Mouse (Mus musculus) kidney, embryonic 15.5 days (tissue): ENCODE data around the gene Itga11. TPM values are rescaled to one million over a fixed set of nuclear protein-coding genes. Genes with fewer than 3 reads are reported as not detected.
A peak's percentile ranks its signal among the peaks of the same experiment; 100 is the strongest.
"Not testable (repeated sequence)": the region's sequence is repeated elsewhere in the genome, so short reads cannot be mapped to it uniquely, and the experiment has no call there.

Source experiments
- ATAC-seq: fragments of 200-750 bp; cut with Nextera tagmentation; replicated peaks from 2 replicates; pipeline ENCODE4 v1.8.0; 2017; ENCODE audit warnings: moderate TSS enrichment; ENCODE audit not compliant: low FRiP score
- H3K27ac ChIP-seq: fragments of 300-500 bp; sonication (generic); 2 replicates; pipeline ENCODE4 v1.5.1; 2015; ENCODE audit warnings: mild to moderate bottlenecking, inconsistent platforms
- H3K27me3 ChIP-seq: fragments of 300-500 bp; sonication (generic); 2 replicates; pipeline ENCODE4 v1.6.1; 2015; ENCODE audit warnings: inconsistent platforms
- H3K36me3 ChIP-seq: fragments of 300-500 bp; sonication (generic); 2 replicates; pipeline ENCODE4 v1.6.1; 2015; ENCODE audit warnings: inconsistent platforms
- H3K4me1 ChIP-seq: fragments of 300-500 bp; sonication (generic); 2 replicates; pipeline ENCODE4 v1.6.1; 2015; ENCODE audit warnings: inconsistent platforms
- H3K4me2 ChIP-seq: fragments of 300-500 bp; sonication (generic); 2 replicates; pipeline ENCODE4 v1.6.1; 2015; ENCODE audit warnings: moderate library complexity, mild to moderate bottlenecking, inconsistent platforms
- H3K4me3 ChIP-seq: fragments of 300-500 bp; sonication (generic); replicated peaks from 2 replicates; pipeline ENCODE4 v1.5.1; 2015; ENCODE audit warnings: mild to moderate bottlenecking, inconsistent platforms
- H3K9ac ChIP-seq: fragments of 300-500 bp; sonication (generic); 2 replicates; pipeline ENCODE4 v1.6.1; 2015; ENCODE audit warnings: mild to moderate bottlenecking, inconsistent platforms
- H3K9me3 ChIP-seq: fragments of 300-500 bp; sonication (generic); replicated peaks from 2 replicates; pipeline ENCODE4 v1.6.1; 2016; ENCODE audit warnings: inconsistent platforms
- WGBS: fragments of 180-500 bp; shearing (Covaris S2); methylation state at CpG from one replicate; pipeline ENCODE4 v1.1.7; 2015; ENCODE audit warnings: mixed read lengths; 5-methylcytosine and 5-hydroxymethylcytosine counted together
- polyA plus RNA-seq: library from polyadenylated mRNA; unstranded; fragments of >200 nt; fragmentation: Nextera tagmentation; extraction: Ambion mirVana; gene quantifications from 2 replicates; pipeline ENCODE4 v1.2.1, GENCODE M21; 2015

Itga11 gene
- polyA plus RNA-seq, 1 experiment from 2014 or later = 1.2 TPM

DNA sequence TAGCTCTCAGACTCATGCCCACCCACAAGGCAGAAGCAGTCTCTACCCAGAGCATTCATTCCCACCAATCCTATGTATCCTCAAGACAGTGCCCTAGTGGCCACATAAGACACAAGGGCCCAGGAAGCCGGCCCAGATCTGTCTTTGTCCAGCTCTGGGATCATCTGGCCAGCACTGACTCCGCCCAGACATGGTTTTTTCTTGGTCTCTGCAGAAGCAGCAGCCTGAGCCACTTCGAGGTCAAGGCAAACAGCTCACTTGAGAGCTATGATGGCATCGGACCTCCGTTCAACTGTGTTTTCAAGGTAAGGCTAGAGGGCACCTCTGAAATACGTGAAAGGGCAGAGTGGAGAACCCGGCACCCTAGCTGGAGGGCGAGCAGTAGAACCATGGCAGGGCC lies 95.1 kb downstream of the Itga11 start:
- Histone ChIP-seq H3K9ac (no peak overlapping the region), H3K4me2 (no peak overlapping the region), H3K36me3 (no peaks in the 10 kb centered on the region), H3K4me3 (no peak overlapping the region), H3K27me3 (no peaks in the 10 kb centered on the region), H3K4me1 (no peaks in the 10 kb centered on the region), H3K27ac (no peak overlapping the region), H3K9me3 (no peaks in the 10 kb centered on the region)
- ATAC-seq = no peak
- WGBS = 74% methylated on average over 8 of the region's 8 CpGs

DNA sequence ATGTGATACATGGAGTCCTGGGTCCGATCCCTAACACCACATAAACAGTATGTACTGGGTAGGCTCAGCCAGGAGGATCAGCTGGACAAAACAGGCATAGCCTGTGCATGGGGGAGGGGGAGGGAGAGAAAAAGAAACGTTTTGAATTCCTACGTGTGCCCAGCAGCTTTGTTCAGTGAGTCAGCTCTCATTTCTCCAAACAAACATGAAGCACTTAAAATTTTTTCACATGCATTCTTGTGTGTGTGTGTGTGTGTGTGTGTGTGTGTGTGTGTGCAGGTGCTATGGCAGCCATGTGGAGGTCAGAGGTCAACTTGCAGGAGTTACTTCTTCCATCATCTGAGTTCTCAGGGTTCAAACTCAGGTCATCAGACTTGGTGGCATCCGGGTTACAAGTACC lies 97.8 kb downstream of the Itga11 start:
- no peak overlapping the region for H3K27ac ChIP-seq
- H3K4me2 ChIP-seq = no peak overlapping the region
- no peaks in the 10 kb centered on the region for H3K9me3 ChIP-seq
- ATAC-seq = no peak
- H3K4me1 ChIP-seq = no peaks in the 10 kb centered on the region
- 33% methylated on average over 4 of the region's 4 CpGs for WGBS
- no peaks in the 10 kb centered on the region for H3K27me3 ChIP-seq
- H3K4me3 ChIP-seq = no peak overlapping the region
- H3K9ac ChIP-seq = no peak overlapping the region
- no peaks in the 10 kb centered on the region for H3K36me3 ChIP-seq

DNA sequence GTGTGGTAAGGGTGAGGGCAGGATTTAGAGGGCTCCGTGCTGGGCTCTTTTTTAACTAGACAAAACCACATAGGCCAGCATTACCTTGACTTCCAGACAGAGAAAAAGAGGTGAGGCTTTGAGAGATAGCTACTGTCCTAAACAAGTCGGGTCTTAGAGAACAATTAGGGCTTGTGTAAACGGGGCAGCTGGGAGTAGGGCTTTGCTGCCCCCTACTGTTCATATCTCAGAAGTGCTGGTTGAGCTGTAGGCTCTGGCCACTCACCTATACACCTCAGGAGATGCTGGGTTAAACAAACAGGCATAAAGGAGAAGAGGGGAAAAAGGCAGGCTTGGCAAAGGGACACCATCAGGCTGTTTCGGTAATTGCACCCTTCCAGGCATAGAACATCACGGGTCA lies 99.8 kb downstream of the Itga11 start:
- H3K27me3 ChIP-seq = no peaks in the 10 kb centered on the region
- 4% methylated on average over 5 of the region's 5 CpGs for WGBS
- ATAC-seq = peak; percentile 54

DNA sequence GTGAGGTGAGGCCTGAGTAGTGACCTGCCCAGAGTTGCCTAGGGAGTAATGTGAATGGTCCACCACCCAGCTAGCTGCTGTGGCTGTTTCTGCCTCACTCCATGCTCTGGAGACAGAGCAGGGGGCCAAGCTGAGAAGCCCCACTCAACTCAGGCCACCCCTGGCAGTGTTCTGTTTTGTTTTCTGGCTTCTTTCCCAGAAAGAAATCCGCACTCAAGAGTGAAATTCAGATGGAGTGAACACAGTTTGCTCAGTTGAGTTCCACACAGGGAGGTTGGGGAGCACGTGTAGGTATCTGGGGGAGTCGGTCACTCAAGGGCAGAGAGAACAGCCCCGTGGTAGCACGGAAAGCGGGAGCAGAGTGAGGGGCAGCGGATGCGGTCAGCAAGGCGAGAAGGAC lies 101.1 kb downstream of the Itga11 start:
- Histone ChIP-seq H3K9ac (no peak overlapping the region), H3K36me3 (no peaks in the 10 kb centered on the region), H3K27me3 (no peaks in the 10 kb centered on the region), H3K9me3 (no peaks in the 10 kb centered on the region), H3K4me1 (peaks cover 23% of the 10 kb centered on the region), H3K4me2 (no peak overlapping the region), H3K27ac (no peak overlapping the region), H3K4me3 (no peak overlapping the region)
- no peak for ATAC-seq
- 67% methylated on average over 9 of the region's 9 CpGs for whole genome bisulfite sequencing

More for the DNA sequence above, 99.8 kb downstream of the Itga11 start:
- Histone ChIP-seq H3K4me1 (peaks cover 11% of the 10 kb centered on the region), H3K9me3 (no peaks in the 10 kb centered on the region), H3K27ac (no peak overlapping the region), H3K9ac (no peak overlapping the region), H3K4me2 (no peak overlapping the region), H3K36me3 (no peaks in the 10 kb centered on the region), H3K4me3 (no peak overlapping the region)

DNA sequence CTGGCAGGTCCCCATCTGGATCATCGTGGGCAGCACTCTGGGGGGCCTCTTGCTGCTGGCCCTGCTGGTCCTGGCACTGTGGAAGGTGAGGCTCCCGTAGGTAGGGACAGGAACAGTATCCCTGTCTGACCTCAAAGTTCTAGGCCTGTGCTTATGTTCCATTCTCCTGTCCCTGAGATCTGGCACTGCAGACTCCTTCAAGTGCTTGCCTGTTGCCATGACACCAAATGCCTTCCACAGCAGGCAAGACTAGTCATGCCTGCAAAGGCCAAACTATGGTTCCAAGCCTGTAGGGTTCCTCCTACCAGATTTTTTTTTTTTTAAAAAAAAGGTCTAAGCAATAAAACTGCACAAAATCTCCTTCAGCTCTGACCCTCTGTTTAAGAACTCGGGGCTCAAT lies 104.3 kb downstream of the Itga11 start:
- H3K4me2 ChIP-seq = no peak overlapping the region
- no peaks in the 10 kb centered on the region for H3K9me3 ChIP-seq
- ATAC-seq = 0 out of 2 replicates have a peak, but pooled peaks have one; percentile 55
- H3K36me3 ChIP-seq = no peaks in the 10 kb centered on the region
- no peaks in the 10 kb centered on the region for H3K27me3 ChIP-seq
- no peak overlapping the region for H3K9ac ChIP-seq
- 44% methylated on average over 3 of the region's 3 CpGs for WGBS
- no peak overlapping the region for H3K4me3 ChIP-seq
- peaks cover 26% of the 10 kb centered on the region for H3K4me1 ChIP-seq
- 0 out of 2 replicates have a peak overlapping the region, but pooled peaks have one; percentile 56 for H3K27ac ChIP-seq

DNA sequence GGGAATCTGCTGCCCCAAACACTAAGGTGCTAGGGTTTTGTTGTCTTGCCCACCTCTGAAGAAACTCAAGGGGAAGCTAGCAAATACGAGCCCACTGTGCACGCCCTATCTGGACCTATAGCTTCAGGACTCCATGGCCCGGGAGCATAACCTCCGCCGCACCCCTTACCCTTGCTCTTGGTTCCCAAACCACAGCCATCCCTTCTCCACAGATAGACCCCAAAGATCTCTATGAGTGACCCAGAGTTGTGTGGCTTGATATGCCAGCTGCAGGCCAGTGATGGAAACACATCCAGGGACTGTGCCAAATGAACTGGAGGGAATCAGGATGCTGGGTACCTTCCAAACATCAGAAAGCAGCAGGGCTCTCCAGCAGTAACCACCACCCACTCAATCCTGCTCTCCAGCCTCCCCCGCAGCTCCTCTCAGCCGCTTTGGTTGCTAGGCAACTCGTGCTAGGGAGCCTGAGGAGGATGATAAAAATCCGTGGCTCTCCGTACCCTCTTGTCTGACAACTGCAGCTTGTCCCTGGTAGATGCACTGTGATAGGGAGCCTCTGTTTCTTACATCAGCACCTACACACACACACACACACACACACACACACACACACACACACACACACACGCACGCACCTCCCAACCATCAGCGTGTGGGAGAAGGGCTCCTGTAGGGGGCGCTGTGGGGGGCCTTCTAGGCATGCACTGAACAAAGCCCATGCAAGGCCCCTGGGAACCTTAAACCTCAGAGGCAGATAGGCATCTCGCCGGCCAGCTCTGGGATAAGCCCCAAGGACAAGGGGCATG lies 105.6 kb downstream of the Itga11 start:
- Histone ChIP-seq H3K9ac (no peak overlapping the region), H3K27ac (no peak overlapping the region), H3K4me3 (no peak overlapping the region), H3K27me3 (no peaks in the 10 kb centered on the region), H3K4me2 (no peak overlapping the region), H3K9me3 (no peaks in the 10 kb centered on the region), H3K36me3 (no peaks in the 10 kb centered on the region), H3K4me1 (peaks cover 26% of the 10 kb centered on the region)
- 35% methylated on average over 16 of the region's 16 CpGs for WGBS
- ATAC-seq = peak; percentile 23; the same call in 1 of the 2 replicates

DNA sequence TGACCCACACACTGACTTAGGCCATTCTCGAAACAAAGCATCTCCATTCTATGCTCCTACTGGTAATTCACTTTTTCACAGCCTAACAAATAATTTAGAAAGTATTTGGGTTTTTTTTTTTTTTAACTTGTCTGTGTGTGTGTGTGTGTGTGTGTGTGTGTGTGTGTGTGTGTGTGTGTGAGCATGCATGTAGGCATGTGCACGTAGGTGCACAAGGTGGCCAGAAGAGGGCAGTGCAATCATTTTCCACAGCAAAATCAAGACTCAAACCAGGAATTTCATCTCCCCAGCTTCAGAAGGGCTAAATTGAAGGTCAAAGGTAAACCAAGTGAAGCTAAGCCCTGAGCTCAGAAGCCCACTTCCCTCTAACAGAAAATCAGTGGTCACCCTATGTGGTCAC lies 106.6 kb downstream of the Itga11 start:
- no peaks in the 10 kb centered on the region for H3K27me3 ChIP-seq
- H3K4me3 ChIP-seq = no peak overlapping the region
- no peaks in the 10 kb centered on the region for H3K36me3 ChIP-seq
- no peak overlapping the region for H3K4me2 ChIP-seq
- 88% methylated on average over 2 of the region's 2 CpGs for WGBS
- H3K9ac ChIP-seq = no peak overlapping the region
- no peaks in the 10 kb centered on the region for H3K9me3 ChIP-seq
- ATAC-seq = no peak
- H3K27ac ChIP-seq = no peak overlapping the region
- H3K4me1 ChIP-seq = peaks cover 26% of the 10 kb centered on the region

DNA sequence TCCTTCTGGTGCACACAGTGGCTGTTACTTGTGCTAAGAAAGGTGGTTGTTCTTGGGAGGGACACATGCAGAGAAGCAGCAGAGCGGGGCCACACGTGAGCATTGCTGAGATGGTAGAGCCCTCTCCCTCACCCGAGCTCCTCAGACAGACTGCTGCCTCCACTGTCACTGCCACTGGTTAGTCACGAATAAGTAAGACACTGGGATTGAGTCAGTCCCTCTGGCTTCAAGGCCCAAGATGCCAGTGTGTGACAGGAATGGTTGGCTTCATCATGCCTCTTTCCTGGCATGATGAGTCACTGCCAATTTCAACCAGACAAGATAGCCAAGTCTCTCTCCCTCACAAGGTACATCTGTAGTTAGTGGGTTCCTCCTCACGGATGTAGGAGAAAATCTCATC lies 109.1 kb downstream of the Itga11 start:
- no peaks in the 10 kb centered on the region for H3K9me3 ChIP-seq
- ATAC-seq = no peak
- WGBS = 81% methylated on average over 5 of the region's 5 CpGs
- H3K4me3 ChIP-seq = no peak overlapping the region
- H3K4me2 ChIP-seq = no peak overlapping the region
- H3K27ac ChIP-seq = no peak overlapping the region
- H3K4me1 ChIP-seq = peaks cover 22% of the 10 kb centered on the region
- H3K36me3 ChIP-seq = peaks cover 8% of the 10 kb centered on the region; the same call in 1 of the 2 replicates
- H3K27me3 ChIP-seq = no peaks in the 10 kb centered on the region
- H3K9ac ChIP-seq = no peak overlapping the region

DNA sequence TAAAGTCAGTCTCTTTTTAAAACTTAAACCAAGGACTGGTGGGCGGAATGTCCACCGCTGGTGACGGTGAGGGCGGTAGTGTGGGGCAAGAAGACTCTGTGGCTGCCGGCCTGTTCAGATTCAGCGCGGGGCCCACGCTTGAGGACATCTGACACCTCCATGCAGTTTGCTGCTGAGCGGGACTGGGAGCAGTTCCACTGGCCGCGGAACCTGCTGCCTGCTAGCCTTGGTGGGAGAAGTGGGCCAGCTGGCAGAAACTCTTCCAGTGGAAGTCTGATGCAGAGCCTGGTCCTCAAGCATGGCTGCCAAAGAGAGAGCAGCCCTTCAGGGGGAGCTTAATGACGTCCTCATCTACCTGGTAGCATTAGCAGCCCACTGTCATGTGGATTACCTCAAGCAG lies 112.2 kb downstream of the Itga11 start:
- 87% methylated on average over 12 of the region's 12 CpGs for WGBS
- Histone ChIP-seq H3K4me1 (no peaks in the 10 kb centered on the region), H3K4me2 (no peak overlapping the region), H3K9me3 (no peaks in the 10 kb centered on the region), H3K9ac (no peak overlapping the region), H3K27me3 (no peaks in the 10 kb centered on the region), H3K4me3 (no peak overlapping the region), H3K27ac (no peak overlapping the region), H3K36me3 (peaks cover 31% of the 10 kb centered on the region)
- no peak for ATAC-seq

DNA sequence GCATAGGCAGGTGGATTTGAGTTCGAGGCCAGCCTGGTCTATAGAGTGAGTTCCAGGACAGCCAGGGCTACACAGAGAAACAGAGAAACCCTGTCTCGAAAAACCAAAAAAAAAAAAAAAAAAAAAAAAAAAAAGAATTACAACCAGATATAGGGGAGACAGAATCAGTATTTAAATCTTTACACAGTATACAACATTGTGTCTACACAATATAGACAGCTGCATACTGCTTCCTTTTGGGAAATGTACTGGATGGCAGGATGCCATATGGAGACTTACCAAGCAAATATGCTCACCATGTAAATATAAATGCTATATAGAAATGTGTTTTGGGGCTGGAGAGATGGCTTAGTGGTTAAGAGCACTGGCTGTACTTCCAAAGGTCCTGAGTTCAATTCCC lies 121.6 kb downstream of the Itga11 start:
- H3K27ac ChIP-seq, ATAC-seq, H3K4me3 ChIP-seq, H3K4me1 ChIP-seq, H3K9ac ChIP-seq, H3K27me3 ChIP-seq, H3K9me3 ChIP-seq, H3K4me2 ChIP-seq: not testable (repeated sequence)
- WGBS = 93% methylated on average over 2 of the region's 2 CpGs
- H3K36me3 ChIP-seq = peaks cover 53% of the 10 kb centered on the region

DNA sequence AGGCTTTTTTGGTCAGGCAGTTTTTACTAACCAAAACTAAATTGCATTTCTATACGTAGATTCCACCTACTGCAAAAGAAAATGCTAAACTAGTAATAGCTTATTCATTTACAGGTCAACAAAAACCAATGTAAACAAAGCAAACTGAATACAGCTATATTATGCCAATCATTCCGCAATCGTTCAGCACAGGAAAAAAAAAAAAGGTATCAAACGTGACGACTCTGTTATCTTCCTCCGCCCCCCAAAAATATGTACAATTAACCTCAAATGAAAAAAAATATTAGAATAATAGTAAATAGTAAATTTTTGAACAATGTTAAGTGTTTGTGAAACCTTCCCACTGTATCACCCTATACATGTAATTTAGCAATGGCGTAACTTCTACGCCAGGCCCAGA lies 132.5 kb downstream of the Itga11 start:
- Histone ChIP-seq H3K36me3 (no peaks in the 10 kb centered on the region; the same call in 1 of the 2 replicates), H3K27me3 (no peaks in the 10 kb centered on the region), H3K4me2 (peak overlapping the region; percentile 91), H3K4me1 (peaks cover 29% of the 10 kb centered on the region), H3K9me3 (no peaks in the 10 kb centered on the region), H3K4me3 (peak overlapping the region; percentile 88), H3K9ac (peak overlapping the region; percentile 96), H3K27ac (no peak overlapping the region)
- WGBS = 15% methylated on average over 8 of the region's 8 CpGs
- ATAC-seq = no peak

DNA sequence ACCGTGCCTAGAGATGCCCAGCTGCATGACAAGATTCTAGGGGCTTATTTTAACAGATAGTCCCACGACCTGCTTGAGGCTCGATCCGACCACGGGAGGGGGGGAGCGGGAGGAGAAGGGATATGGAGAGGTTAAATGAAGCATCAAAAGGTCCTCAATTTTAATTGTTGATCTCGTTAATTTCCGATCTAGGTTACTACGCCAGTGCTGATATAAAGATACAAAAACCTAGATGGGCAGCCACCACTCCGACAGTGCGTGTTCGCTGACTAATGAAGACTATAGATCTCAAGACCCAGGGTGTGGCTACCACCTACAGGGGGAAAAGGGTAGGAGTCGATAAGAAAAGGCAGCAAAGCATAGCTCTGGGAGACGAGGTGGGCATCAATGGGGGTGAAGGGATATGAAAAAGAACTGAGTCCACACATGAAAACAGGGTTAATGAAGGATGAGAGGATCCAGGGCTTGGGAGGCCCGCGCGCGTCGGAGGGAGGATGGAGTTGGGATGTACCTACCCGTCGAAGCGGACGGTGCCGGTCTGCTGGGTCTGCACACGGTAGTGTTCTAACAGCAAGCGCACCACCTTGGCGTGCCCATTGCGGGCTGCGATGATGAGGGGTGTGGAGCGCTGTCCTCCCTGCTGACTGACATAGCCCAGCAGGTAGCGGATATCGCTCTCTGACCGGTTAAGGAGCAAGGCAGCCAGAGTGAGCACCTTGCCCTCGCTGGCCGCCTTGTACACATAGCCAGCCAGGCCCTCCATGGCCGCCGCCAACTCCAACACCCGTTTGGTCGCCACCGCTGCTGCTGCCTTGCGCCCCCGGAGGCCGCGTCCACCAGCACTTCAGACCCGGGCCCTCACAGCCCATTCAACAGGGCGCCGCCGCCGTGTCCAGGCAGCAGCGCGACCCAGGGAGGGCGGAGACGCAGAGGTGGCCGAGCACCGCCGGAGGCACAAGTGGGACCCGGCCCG lies 133.2 kb downstream of the Itga11 start:
- peak overlapping the region; percentile 91 for H3K4me2 ChIP-seq
- peak overlapping the region; percentile 96 for H3K9ac ChIP-seq
- H3K4me1 ChIP-seq = peaks cover 29% of the 10 kb centered on the region
- H3K27me3 ChIP-seq = no peaks in the 10 kb centered on the region
- H3K27ac ChIP-seq = peak overlapping the region; percentile 98
- no peaks in the 10 kb centered on the region for H3K9me3 ChIP-seq
- H3K36me3 ChIP-seq = no peaks in the 10 kb centered on the region; the same call in 1 of the 2 replicates
- peak; percentile 81 for ATAC-seq
- peak overlapping the region; percentile 88 for H3K4me3 ChIP-seq
- WGBS = under 1% methylated on average over 58 of the region's 58 CpGs
